19 mouse cellular contexts compared by ENCODE assay signal in the genomic region with DNA sequence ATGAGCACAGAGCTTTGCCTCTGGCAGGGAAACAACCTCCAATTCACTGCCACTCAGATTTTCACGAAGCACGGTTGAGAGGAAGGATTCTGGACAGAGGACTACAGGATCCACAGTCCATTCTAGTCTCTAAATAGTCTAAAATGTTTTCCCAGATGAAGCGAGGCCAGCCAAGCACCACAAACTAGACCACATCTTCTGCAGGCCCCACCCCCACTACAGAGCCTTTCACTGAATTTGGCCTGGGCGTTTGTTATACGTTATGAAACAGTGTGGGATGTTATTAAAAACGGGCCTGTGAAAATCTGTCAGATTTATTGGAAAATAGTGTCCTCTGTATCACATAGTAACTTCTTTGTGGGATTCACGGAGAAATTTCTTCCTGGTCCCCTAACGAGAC.
"Had no signal": no experiment of that assay in that cellular context is flagged by ENCODE, and none has a peak within 500 bp of the region (broad histone marks: within the 10 kb centered on the region; RNA-seq: fewer than 3 reads in every experiment).

No protein-coding gene starts in this region.

- H3K36me3 ChIP-seq: midbrain, embryonic 10.5 days; midbrain, embryonic 12.5 days; neural tube, embryonic 13.5 days; neural tube, embryonic 15.5 days had no signal

- H3K4me1 ChIP-seq: midbrain, embryonic 10.5 days; midbrain, embryonic 12.5 days; neural tube, embryonic 13.5 days; neural tube, embryonic 15.5 days had no signal

- H3K27me3 ChIP-seq: midbrain, embryonic 12.5 days; neural tube, embryonic 13.5 days; neural tube, embryonic 15.5 days had no signal

- H3K9ac ChIP-seq: lung, embryonic 14.5 days; midbrain, embryonic 12.5 days; neural tube, embryonic 13.5 days; neural tube, embryonic 15.5 days had no signal

- DNase-seq: lung, adult 18-20 months; lung, embryonic 14.5 days; lung, postnatal 10 days; lung, postnatal 4 days; midbrain, embryonic 14.5 days; retina, postnatal 1 day; right cerebral cortex, adult 18-20 months; right cerebral cortex, postnatal 25 days; right cerebral cortex, postnatal 4 days; spleen, adult 18-20 months; thymus, adult 18-20 months; thymus, postnatal 14 days; thymus, postnatal 36 days had no signal

- H3K4me3 ChIP-seq: midbrain, embryonic 10.5 days; midbrain, embryonic 12.5 days; myocyte; neural tube, embryonic 13.5 days; neural tube, embryonic 15.5 days had no signal

- H3K9me3 ChIP-seq: midbrain, embryonic 10.5 days; midbrain, embryonic 12.5 days; neural tube, embryonic 13.5 days; neural tube, embryonic 15.5 days had no signal

- H3K4me2 ChIP-seq: lung, embryonic 14.5 days; midbrain, embryonic 12.5 days; neural tube, embryonic 13.5 days; neural tube, embryonic 15.5 days had no signal

- H3K27ac ChIP-seq: midbrain, embryonic 10.5 days; midbrain, embryonic 12.5 days; neural tube, embryonic 13.5 days; neural tube, embryonic 15.5 days had no signal

- ATAC-seq: midbrain, embryonic 16.5 days had no signal
